ENCODE assay signal across 9 mouse cellular contexts in the genomic region with DNA sequence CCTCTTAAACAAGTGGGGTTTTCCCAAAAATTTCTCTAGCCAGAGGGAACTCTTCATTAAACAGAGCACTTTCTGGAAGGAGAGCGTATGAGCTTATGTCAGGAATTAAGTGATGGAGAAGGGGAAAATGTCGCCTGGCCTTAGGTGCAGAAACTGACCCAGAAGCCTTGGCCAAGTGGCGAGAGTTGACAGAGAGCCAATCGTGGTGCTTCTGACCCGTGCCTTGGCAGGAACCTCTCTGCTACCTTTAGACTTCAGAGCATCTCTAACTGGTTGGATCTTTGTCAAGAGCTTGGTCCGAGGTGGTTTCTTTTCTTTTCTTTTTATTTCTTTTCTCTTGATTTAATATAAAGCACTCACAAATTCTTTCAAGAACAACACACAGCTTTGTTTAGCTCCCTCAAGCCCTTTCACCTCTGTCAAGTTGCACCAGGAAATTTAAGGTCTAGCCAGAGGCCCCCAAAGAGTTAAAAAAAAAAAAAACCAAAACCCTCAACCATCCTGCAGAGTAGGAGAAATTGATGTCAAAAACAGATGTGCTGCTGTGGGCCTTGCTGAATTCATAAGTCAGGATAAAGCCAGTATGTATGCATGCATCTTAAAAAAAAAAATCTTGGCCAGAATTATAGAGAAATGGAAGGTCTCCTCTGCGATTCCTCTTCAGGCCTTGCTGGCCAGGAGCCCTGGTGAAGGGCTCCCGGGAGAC.
A peak's percentile ranks its signal among the peaks of the same experiment; 100 is the strongest.
DNase-seq lines count a peak whose midpoint lies in the region; ATAC-seq lines count a peak whose summit lies in the region.
"Had no signal": no experiment of that assay in that cellular context is flagged by ENCODE, and none has a peak within 500 bp of the region (broad histone marks: within the 10 kb centered on the region; RNA-seq: fewer than 3 reads in every experiment).

No protein-coding gene starts in this region.

- H3K4me1 ChIP-seq in hindbrain, embryonic 11.5 days (replicated peaks; ENCODE audit: control insufficient read depth, insufficient read depth, low read length) = no peaks in the 10 kb centered on the region
- peaks cover 21% of the 10 kb centered on the region for H3K4me1 ChIP-seq in midbrain, embryonic 11.5 days (ENCODE audit: control insufficient read depth, insufficient read depth, low read length)

- DNase-seq in heart, adult 11 months = peak; percentile 85
- DNase-seq in heart, adult 18-20 months = no peak
- DNase-seq in cerebellum, postnatal 10 days = peak; percentile 66 to 73
- no peak for DNase-seq in hindbrain, embryonic 11.5 days (ENCODE audit: low spot score)
- DNase-seq in midbrain, embryonic 11.5 days (ENCODE audit: low spot score, missing footprints) = no peak
- no peak for DNase-seq in gastrocnemius, postnatal 36 days
- no peak for DNase-seq in testis, postnatal 10 days (ENCODE audit: low spot score)
- DNase-seq in thymus, postnatal 25 days = no peak
- DNase-seq: adrenal gland, postnatal 25 days had no signal

- 68% methylated on average over 8 of the region's 8 CpGs for WGBS in hindbrain, embryonic 11.5 days
- WGBS in midbrain, embryonic 11.5 days = 58% methylated on average over 8 of the region's 8 CpGs

- H3K27ac ChIP-seq in hindbrain, embryonic 11.5 days (ENCODE audit: low read depth, low read length) = peak overlapping the region; percentile 70; the same call in 1 of the 2 replicates
- H3K27ac ChIP-seq in midbrain, embryonic 11.5 days (ENCODE audit: low read depth, low read length) = peak overlapping the region; percentile 90

- H3K9me3 ChIP-seq in hindbrain, embryonic 11.5 days (ENCODE audit: control insufficient read depth, low read length) = no peaks in the 10 kb centered on the region
- H3K9me3 ChIP-seq in midbrain, embryonic 11.5 days (ENCODE audit: control insufficient read depth, low read length) = no peaks in the 10 kb centered on the region

- H3K36me3 ChIP-seq in hindbrain, embryonic 11.5 days (ENCODE audit: control insufficient read depth, insufficient read depth, low read length) = no peaks in the 10 kb centered on the region
- H3K36me3 ChIP-seq in midbrain, embryonic 11.5 days (ENCODE audit: control insufficient read depth, insufficient read depth, low read length) = no peaks in the 10 kb centered on the region

- intact Hi-C loops in gastrocnemius, postnatal 36 days (cut with DNase I) = no loop called here

- no peak overlapping the region for H3K9ac ChIP-seq in hindbrain, embryonic 11.5 days (ENCODE audit: low read depth, low read length)
- H3K9ac ChIP-seq in midbrain, embryonic 11.5 days (ENCODE audit: low read length) = no peak overlapping the region; the same call in 1 of the 2 replicates

- H3K27me3 ChIP-seq in hindbrain, embryonic 11.5 days (ENCODE audit: control insufficient read depth, insufficient read depth, low read length) = no peaks in the 10 kb centered on the region
- H3K27me3 ChIP-seq in midbrain, embryonic 11.5 days (ENCODE audit: control insufficient read depth, insufficient read depth, low read length) = no peaks in the 10 kb centered on the region

- H3K4me2 ChIP-seq in hindbrain, embryonic 11.5 days (replicated peaks; ENCODE audit: low read depth, low read length) = no peak overlapping the region
- H3K4me2 ChIP-seq in midbrain, embryonic 11.5 days = no peak overlapping the region

- no peak overlapping the region for H3K4me3 ChIP-seq in hindbrain, embryonic 11.5 days (ENCODE audit: low read depth, low read length)
- no peak overlapping the region for H3K4me3 ChIP-seq in midbrain, embryonic 11.5 days (ENCODE audit: low read depth, low read length)

- no peak for ATAC-seq in hindbrain, embryonic 11.5 days (ENCODE audit: low FRiP score)
- peak; percentile 17; the same call in 1 of the 2 replicates for ATAC-seq in midbrain, embryonic 11.5 days (ENCODE audit: low FRiP score)

Comparison
In these comparisons a context has a peak if more than half of its experiments do, and no peak if none do; other contexts are left out.
1. DNase-seq: peak in heart, adult 11 months (single experiment) and cerebellum, postnatal 10 days (2 of 2); none in heart, adult 18-20 months (0 of 2), hindbrain, embryonic 11.5 days (single experiment), midbrain, embryonic 11.5 days (single experiment), gastrocnemius, postnatal 36 days (0 of 2), testis, postnatal 10 days (single experiment) and thymus, postnatal 25 days (single experiment).